Mouse (Mus musculus): Measurements from ENCODE around the gene Fem1a. TPM values are rescaled to one million over a fixed set of nuclear protein-coding genes. Genes with fewer than 3 reads are reported as not detected.
A peak's percentile ranks its signal among the peaks of the same experiment; 100 is the strongest.
"Not testable (repeated sequence)": the region's sequence is repeated elsewhere in the genome, so short reads cannot be mapped to it uniquely, and the experiment has no call there.

The Fem1a gene
- polyA plus RNA-seq, 1 experiment from 2014 or later: 17.2 TPM

- no peaks in the 10 kb centered on the region; the same call in 1 of the 2 replicates for H3K27me3 ChIP-seq (replicated peaks)
- peak overlapping the region; percentile 73 for H3K4me3 ChIP-seq
- H3K4me1 ChIP-seq: peaks cover 57% of the 10 kb centered on the region
- no peaks in the 10 kb centered on the region for H3K9me3 ChIP-seq
- H3K4me2 ChIP-seq: peak overlapping the region; percentile 85
- H3K27ac ChIP-seq (replicated peaks): peak overlapping the region; percentile 86
- H3K9ac ChIP-seq: peak overlapping the region; percentile 90
- 8% methylated on average over 58 of the region's 58 CpGs for WGBS
- H3K36me3 ChIP-seq: peaks cover 44% of the 10 kb centered on the region
- no peak for ATAC-seq (ENCODE audit: extremely low read depth, insufficient number of reproducible peaks, low FRiP score, low TSS enrichment)
Observed at GRCm38 (mm10) chr17:56257181-56257894, 728 bp downstream of the Fem1a start.

- H3K27ac ChIP-seq (replicated peaks); H3K27me3 ChIP-seq (replicated peaks); ATAC-seq (ENCODE audit: extremely low read depth, insufficient number of reproducible peaks, low FRiP score, low TSS enrichment); H3K9me3 ChIP-seq: not testable (repeated sequence)
- Histone ChIP-seq H3K36me3 (peaks cover 52% of the 10 kb centered on the region), H3K4me3 (peak overlapping the region; percentile 73), H3K9ac (0 out of 2 replicates have a peak overlapping the region, but pooled peaks have one; percentile 75), H3K4me2 (peak overlapping the region; percentile 85), H3K4me1 (peaks cover 67% of the 10 kb centered on the region)
- 93% methylated on average over 19 of the region's 19 CpGs for WGBS
Observed at GRCm38 (mm10) chr17:56258269-56258668, 1.7 kb downstream of the Fem1a start.

- Histone ChIP-seq H3K9ac (peak overlapping the region; percentile 75), H3K36me3 (peaks cover 54% of the 10 kb centered on the region)
Observed at GRCm38 (mm10) chr17:56258812-56259211, 2.2 kb downstream of the Fem1a start.

GRCm38 (mm10) chr17:56259301-56260037 is 2.9 kb downstream of the Fem1a start:
- no peak overlapping the region for H3K27ac ChIP-seq (replicated peaks)
- H3K9ac ChIP-seq: peak overlapping the region; percentile 75
- no peak for ATAC-seq (ENCODE audit: extremely low read depth, insufficient number of reproducible peaks, low FRiP score, low TSS enrichment)

More at GRCm38 (mm10) chr17:56258812-56259211, 2.2 kb downstream of the Fem1a start:
- H3K4me3 ChIP-seq: peak overlapping the region; percentile 73
- H3K27ac ChIP-seq (replicated peaks); H3K27me3 ChIP-seq (replicated peaks); H3K9me3 ChIP-seq; ATAC-seq (ENCODE audit: extremely low read depth, insufficient number of reproducible peaks, low FRiP score, low TSS enrichment): not testable (repeated sequence)
- H3K4me2 ChIP-seq: peak overlapping the region; percentile 85
- 56% methylated on average over 2 of the region's 2 CpGs for WGBS
- H3K4me1 ChIP-seq: peaks cover 67% of the 10 kb centered on the region

GRCm38 (mm10) chr17:56261166-56261565 is 4.6 kb downstream of the Fem1a start:
- Histone ChIP-seq H3K9me3 (no peaks in the 10 kb centered on the region), H3K4me1 (peaks cover 65% of the 10 kb centered on the region), H3K27ac (replicated peaks) (peak overlapping the region; percentile 88), H3K36me3 (peaks cover 58% of the 10 kb centered on the region), H3K4me3 (no peak overlapping the region), H3K27me3 (replicated peaks) (no peaks in the 10 kb centered on the region), H3K4me2 (peak overlapping the region; percentile 85), H3K9ac (peak overlapping the region; percentile 75)
- 46% methylated on average over 3 of the region's 3 CpGs for WGBS
- ATAC-seq (ENCODE audit: extremely low read depth, insufficient number of reproducible peaks, low FRiP score, low TSS enrichment): no peak

More at GRCm38 (mm10) chr17:56259301-56260037, 2.9 kb downstream of the Fem1a start:
- WGBS: 89% methylated on average over 10 of the region's 10 CpGs
- Histone ChIP-seq H3K4me2 (peak overlapping the region; percentile 85), H3K9me3 (no peaks in the 10 kb centered on the region), H3K36me3 (peaks cover 54% of the 10 kb centered on the region), H3K4me3 (peak overlapping the region; percentile 73), H3K27me3 (replicated peaks) (no peaks in the 10 kb centered on the region), H3K4me1 (peaks cover 67% of the 10 kb centered on the region)

- no peak for ATAC-seq (ENCODE audit: extremely low read depth, insufficient number of reproducible peaks, low FRiP score, low TSS enrichment)
- H3K4me1 ChIP-seq: peaks cover 66% of the 10 kb centered on the region
- H3K27ac ChIP-seq (replicated peaks): peak overlapping the region; percentile 88
- peak overlapping the region; percentile 75 for H3K9ac ChIP-seq
- H3K36me3 ChIP-seq: peaks cover 58% of the 10 kb centered on the region
- peak overlapping the region; percentile 30 for H3K4me2 ChIP-seq
- no peak overlapping the region for H3K4me3 ChIP-seq
- H3K9me3 ChIP-seq: no peaks in the 10 kb centered on the region
- 45% methylated on average over 3 of the region's 3 CpGs for WGBS
- H3K27me3 ChIP-seq (replicated peaks): no peaks in the 10 kb centered on the region
Observed at GRCm38 (mm10) chr17:56262645-56263094, 6.1 kb downstream of the Fem1a start.

GRCm38 (mm10) chr17:56264020-56264419 is 7.4 kb downstream of the Fem1a start:
- no peak overlapping the region for H3K9ac ChIP-seq
- no peak overlapping the region for H3K4me2 ChIP-seq
- ATAC-seq (ENCODE audit: extremely low read depth, insufficient number of reproducible peaks, low FRiP score, low TSS enrichment): no peak; the same call in 1 of the 2 replicates
- no peak overlapping the region for H3K4me3 ChIP-seq
- no peaks in the 10 kb centered on the region for H3K9me3 ChIP-seq
- H3K4me1 ChIP-seq: peaks cover 52% of the 10 kb centered on the region
- H3K36me3 ChIP-seq: peaks cover 46% of the 10 kb centered on the region
- H3K27me3 ChIP-seq (replicated peaks): no peaks in the 10 kb centered on the region
- H3K27ac ChIP-seq (replicated peaks): no peak overlapping the region
- WGBS: 18% methylated on average over 8 of the region's 8 CpGs

- WGBS: 87% methylated on average over 4 of the region's 4 CpGs
- peaks cover 41% of the 10 kb centered on the region for H3K36me3 ChIP-seq
- peaks cover 50% of the 10 kb centered on the region for H3K4me1 ChIP-seq
- no peak for ATAC-seq (ENCODE audit: extremely low read depth, insufficient number of reproducible peaks, low FRiP score, low TSS enrichment)
- H3K27ac ChIP-seq (replicated peaks): no peak overlapping the region
- no peaks in the 10 kb centered on the region for H3K9me3 ChIP-seq
- H3K27me3 ChIP-seq (replicated peaks): no peaks in the 10 kb centered on the region
- no peak overlapping the region for H3K9ac ChIP-seq
- H3K4me2 ChIP-seq: no peak overlapping the region
- H3K4me3 ChIP-seq: no peak overlapping the region
Observed at GRCm38 (mm10) chr17:56265011-56265410, 8.4 kb downstream of the Fem1a start.

- no peak for ATAC-seq (ENCODE audit: extremely low read depth, insufficient number of reproducible peaks, low FRiP score, low TSS enrichment)
- Histone ChIP-seq H3K4me2 (no peak overlapping the region), H3K9ac (peak overlapping the region; percentile 50; the same call in 1 of the 2 replicates), H3K36me3 (peaks cover 41% of the 10 kb centered on the region), H3K4me1 (peaks cover 41% of the 10 kb centered on the region), H3K27ac (replicated peaks) (0 out of 2 replicates have a peak overlapping the region, but pooled peaks have one; percentile 15), H3K4me3 (no peak overlapping the region), H3K27me3 (replicated peaks) (no peaks in the 10 kb centered on the region), H3K9me3 (no peaks in the 10 kb centered on the region)
- 90% methylated on average over 3 of the region's 3 CpGs for WGBS
Observed at GRCm38 (mm10) chr17:56265869-56266268, 9.3 kb downstream of the Fem1a start.

GRCm38 (mm10) chr17:56266271-56266670 is 9.7 kb downstream of the Fem1a start:
- 41% methylated on average over 3 of the region's 3 CpGs for WGBS

GRCm38 (mm10) chr17:56269153-56269630 is 12.6 kb downstream of the Fem1a start:
- peak overlapping the region; percentile 51 for H3K4me3 ChIP-seq
- H3K36me3 ChIP-seq: peaks cover 48% of the 10 kb centered on the region
- H3K27me3 ChIP-seq (replicated peaks): no peaks in the 10 kb centered on the region
- peak overlapping the region; percentile 87 for H3K27ac ChIP-seq (replicated peaks)
- peak overlapping the region; percentile 81 for H3K9ac ChIP-seq
- H3K9me3 ChIP-seq: no peaks in the 10 kb centered on the region
- H3K4me1 ChIP-seq: peaks cover 37% of the 10 kb centered on the region
- ATAC-seq (ENCODE audit: extremely low read depth, insufficient number of reproducible peaks, low FRiP score, low TSS enrichment): peak; percentile 61; the same call in 1 of the 2 replicates
- 19% methylated on average over 12 of the region's 12 CpGs for WGBS
- H3K4me2 ChIP-seq: peak overlapping the region; percentile 69

More at GRCm38 (mm10) chr17:56266271-56266670, 9.7 kb downstream of the Fem1a start:
- Histone ChIP-seq H3K4me2 (no peak overlapping the region), H3K9me3 (no peaks in the 10 kb centered on the region), H3K36me3 (peaks cover 42% of the 10 kb centered on the region), H3K4me1 (peaks cover 37% of the 10 kb centered on the region), H3K4me3 (no peak overlapping the region), H3K27ac (replicated peaks) (0 out of 2 replicates have a peak overlapping the region, but pooled peaks have one; percentile 15), H3K9ac (peak overlapping the region; percentile 50; the same call in 1 of the 2 replicates), H3K27me3 (replicated peaks) (no peaks in the 10 kb centered on the region)
- ATAC-seq (ENCODE audit: extremely low read depth, insufficient number of reproducible peaks, low FRiP score, low TSS enrichment): no peak
